Mouse (Mus musculus) urinary bladder, postnatal 25 days (tissue): ENCODE data around the gene Mmp9.

ENCODE experiments used
- DNase-seq: peaks from one replicate; pipeline ENCODE4 v3.0.0; 2022; ENCODE audit warnings: low spot score

The Mmp9 gene

DNA sequence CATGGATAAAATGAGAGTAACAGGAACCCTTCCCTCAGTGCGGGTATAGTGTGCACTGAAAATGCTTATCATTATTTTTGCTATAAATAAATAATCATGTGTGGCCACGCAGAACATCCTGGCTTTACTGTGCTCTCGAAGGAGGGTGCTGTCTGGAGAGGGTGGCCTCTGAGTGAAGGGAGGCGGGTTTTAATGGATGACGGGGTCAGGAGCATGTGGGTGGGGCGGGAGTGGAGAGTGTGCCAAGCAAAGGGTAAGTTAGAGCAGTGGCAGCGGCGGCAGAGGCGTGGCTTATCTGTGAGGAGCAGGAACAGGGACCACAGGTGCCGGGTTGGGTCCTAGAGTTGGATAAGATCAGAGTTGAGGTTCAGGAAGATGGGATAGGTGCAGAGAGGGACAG lies 51.2 kb downstream of the Mmp9 start:
- no peak for DNase-seq

DNA sequence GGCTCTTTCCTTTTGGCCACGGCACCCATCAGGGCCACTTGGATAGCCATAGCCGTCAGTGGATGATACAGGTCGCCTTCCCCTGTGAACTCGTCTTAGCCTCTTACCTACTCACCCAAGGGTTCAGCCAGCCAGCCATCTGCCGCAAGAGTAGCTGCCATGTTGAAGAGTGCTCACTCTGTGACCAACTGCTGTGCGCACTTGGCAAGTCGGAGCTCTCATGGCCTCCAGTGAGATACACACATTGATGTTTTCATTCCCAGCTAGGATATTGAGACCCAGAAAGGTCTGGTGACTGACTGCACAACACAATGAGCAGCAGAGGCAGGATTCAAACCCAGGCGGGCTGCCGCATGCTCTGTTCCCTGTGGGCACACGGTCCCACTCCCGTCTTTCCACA lies 53.6 kb downstream of the Mmp9 start:
- DNase-seq, result no peak

DNA sequence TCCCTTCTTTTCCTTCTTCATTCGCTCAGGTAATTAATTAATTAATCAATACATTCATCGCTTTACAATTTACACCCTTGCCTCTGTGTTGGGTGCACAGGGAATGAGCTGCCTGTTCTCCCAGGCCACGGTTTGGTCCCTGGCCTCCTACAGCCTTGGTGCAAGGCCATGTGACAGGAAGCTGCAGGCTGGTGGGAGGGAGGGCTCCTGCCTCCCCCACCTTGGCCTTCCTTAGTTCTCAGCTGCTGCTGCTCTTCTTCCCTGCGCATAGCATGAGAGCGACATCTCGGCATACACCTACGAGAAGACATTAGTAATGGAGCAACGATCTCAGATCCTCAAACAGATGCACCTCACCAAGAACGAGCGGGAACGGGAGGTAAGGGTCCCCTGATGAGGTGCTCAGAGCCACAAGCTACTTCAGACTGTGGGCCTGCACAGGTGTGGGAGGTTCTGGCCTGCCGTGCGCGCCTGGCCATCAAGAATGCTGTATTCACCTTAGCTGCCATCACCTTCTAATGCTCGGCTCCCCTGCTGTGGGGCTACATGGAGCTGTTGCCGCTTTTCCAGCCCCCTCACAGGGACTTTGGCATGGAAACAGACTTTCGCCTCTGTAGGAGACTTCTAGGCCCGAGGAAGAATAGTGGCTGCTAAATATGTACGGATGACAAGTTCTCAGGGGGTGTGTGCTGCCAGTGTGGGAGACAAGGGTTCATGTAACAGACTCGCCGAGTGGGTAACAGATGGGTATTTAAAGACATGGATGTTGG lies 54.3 kb downstream of the Mmp9 start:
- no peak for DNase-seq

DNA sequence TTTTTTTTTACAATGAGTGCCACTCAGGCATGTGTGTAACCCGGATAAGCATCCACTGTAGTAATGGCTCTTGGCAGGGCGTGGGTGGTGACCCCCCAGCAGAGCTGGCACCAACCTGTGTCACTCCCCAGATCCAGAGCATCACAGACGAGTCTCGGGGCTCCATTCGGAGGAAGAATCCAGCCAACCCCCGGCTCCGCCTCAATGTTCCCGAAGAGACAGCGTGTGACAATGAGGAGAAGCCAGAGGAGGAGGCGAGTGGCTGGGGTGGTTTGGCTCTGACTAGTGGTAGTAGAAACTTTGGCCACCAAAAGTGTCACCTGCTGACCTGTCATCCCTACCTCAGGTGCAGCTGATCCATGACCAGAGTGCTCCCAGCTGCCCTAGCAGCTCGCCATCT lies 55.4 kb downstream of the Mmp9 start:
- DNase-seq, result no peak

DNA sequence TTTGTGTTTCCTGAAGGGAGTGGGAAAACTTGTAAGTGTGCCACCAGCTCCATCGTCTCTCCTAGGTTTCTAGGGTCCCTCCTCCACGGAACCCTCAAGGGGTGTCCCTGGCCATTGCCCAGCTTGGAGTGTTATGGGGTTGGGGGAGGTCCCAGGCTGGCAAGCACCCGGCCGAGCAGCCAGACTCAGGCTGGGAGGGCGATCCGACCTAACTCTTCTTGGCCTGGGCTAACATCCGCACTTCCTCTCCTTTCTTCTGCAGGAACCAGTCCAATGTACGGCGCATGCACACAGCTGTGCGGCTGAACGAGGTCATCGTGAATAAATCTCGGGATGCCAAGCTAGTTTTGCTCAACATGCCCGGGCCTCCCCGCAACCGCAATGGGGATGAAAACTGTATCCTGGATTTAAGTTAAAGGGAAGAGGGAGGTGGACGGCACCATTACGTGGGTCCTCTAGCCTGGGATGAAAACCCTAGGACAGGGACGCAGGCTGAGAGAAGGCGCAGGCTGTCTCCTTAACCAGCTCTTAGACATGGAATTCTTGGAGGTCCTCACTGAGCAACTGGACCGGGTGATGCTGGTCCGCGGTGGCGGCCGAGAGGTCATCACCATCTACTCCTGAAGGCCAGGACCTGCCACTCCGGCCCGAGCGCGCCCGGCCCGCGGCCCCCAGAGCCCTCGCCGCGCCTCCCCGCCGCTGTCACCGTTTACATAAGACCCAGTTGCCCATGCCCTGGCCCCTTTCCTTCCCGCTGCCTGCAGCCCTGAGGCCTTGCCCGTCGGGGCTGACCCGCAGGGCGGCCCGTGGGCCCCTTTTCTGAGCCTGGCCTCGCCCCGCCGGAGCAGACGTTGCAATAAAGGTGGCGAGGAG lies 56.5 kb downstream of the Mmp9 start:
- DNase-seq, result no peak

DNA sequence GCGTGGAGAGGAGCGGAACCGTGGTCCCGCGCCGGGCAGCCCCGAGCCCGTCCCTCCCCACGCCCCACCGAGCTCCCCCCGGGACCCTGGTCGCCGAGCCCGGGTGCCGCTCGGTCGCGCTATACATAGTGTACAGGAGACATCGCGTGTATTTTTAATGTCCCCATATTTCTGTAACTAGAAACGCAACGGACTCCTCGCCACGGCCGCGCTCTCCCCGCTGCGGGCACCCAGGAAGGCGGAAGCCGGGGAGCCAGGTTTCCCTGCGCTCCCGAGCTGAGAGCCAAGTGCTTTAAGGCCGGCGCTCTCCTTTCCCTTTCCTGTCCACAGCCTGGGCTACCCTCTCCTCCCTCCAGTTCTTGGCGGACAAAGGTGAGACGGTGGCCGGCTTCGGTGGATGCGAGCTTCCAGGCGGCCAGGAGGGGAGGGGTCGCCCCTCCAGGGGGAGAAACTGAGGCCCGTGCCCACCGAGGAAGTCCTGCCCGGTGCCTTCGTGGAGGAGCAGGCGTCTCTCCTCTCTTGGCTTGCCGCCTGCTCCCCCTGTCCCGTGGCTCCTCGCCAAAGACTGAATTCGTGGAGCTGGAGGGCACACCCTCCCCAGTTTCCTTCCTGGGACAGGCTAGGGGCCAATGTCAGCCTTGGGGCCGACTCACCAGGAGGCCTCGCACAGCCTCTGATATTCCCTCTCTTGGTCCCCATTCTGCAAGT lies 57.3 kb downstream of the Mmp9 start:
- peak; percentile 13 for DNase-seq

DNA sequence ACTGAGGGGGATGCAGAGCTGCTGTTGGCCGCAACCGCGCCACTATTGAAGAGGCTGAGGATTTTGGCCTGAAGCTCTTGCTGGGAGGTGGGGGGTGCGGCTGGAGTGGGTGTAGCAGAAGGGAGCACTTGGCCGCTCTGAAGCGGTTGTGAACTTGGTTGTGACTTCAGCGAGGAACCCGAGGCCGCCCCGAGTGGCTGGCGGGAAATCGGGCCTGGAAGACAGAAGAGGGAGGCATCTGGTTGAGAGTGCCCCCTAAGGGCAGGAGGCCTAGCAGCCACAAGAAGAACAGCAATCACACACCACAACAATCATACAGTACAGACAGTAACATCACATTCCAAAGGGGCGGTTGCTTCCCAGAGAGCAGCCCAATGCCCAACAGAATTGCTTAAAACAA lies 61.4 kb downstream of the Mmp9 start:
- no peak for DNase-seq

DNA sequence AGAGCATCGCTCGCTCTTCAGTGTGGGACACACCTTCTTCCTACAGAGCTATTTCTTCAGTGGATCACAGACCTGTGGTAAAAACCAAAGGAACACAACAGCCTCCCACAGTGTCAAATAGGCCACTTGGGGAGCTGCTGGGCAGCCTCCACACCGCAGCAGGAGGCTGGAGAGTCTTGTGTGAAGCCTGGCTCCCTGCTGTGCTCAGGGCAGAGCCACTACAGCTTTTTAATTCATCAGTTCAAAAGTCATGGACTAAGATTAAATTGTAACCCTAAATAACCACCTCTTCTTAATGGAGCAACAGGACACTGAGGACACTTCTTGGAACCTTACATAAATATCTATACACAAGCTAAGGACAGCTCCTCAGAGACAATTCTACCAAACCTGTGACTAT lies 62.5 kb downstream of the Mmp9 start:
- DNase-seq, result no peak

DNA sequence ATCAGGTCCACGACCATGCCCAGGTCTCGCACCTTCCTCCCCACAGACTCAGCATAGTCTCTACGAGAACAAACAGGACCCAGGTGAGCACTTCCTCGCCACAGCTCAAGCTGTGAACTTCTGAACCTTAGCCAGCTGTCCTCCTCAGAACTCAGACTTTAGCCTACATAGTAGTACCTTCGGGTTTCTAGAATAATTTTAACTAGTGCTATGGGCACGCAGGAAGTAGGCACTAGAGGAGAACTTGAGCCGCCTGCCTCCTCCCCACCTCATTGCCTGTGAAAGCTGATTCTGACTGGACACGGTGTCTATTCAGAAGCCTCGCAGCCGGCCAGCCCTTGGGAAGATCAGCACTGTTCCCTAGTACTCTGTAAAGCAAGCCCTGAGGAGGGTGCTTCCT lies 63.7 kb downstream of the Mmp9 start:
- DNase-seq, result no peak
